Mouse (Mus musculus): ENCODE data around the gene Ggta1.

Ggta1 gene

DNA sequence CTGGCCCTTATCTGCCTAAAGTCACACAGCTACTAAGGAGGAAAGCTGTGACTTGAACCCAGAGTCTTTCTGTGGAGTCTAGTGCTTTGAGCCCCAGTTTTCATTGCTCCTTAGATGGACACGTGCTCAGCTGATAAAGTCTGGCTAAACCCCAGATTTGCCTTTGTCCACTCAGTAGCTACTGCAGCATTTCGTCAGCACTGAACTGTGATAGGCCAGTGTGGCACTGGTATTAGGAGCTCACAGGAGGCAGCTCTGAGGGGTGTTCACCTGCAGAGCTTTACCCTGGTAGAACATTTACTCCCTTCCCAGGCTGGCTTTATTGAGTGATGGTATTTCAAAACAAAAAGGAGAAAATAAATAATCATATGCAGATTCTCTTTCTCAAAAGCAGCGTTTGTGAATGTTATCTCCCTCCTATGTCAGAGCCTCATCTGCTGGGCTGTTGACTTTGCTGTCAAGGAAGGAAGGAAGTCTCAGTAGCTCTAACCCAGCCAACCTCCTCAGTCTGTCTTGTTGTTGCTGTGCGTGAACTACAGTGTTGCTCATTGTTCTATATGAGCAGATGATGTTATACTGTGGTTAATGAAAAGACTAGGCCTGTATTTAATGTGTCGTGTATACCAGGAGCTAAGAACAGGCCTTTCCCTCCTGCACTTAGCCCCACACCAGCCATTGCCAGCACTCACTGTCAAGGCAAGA lies 54.5 kb downstream of the Ggta1 start:
- in situ Hi-C loops (cut with MboI, MseI) = no loop called here

DNA sequence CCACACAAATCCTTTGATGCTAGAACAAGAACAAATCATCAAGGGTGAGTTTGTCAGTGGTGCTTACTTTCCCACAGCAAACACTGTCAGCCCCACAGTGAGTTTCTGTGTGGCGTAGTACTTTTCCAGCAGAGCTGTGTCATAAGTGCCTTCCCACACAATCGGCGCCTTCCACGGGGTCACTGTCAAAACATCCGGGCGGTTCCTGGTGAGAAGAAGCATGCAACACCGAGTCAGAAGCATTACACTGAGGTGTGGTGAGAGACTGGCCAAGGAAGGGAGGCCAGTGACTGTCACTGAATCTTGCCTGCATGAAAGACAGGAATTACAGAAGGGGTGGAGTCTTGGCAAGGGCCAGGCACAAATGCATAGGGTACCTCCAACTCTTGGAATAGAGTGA lies 55.2 kb downstream of the Ggta1 start:
- in situ Hi-C loops (cut with MboI, MseI) = no loop called here

- in situ Hi-C loops (cut with MboI, MseI) = no loop called here
Observed at GRCm38 (mm10) chr2:35407266-35407665, 55.8 kb downstream of the Ggta1 start.

DNA sequence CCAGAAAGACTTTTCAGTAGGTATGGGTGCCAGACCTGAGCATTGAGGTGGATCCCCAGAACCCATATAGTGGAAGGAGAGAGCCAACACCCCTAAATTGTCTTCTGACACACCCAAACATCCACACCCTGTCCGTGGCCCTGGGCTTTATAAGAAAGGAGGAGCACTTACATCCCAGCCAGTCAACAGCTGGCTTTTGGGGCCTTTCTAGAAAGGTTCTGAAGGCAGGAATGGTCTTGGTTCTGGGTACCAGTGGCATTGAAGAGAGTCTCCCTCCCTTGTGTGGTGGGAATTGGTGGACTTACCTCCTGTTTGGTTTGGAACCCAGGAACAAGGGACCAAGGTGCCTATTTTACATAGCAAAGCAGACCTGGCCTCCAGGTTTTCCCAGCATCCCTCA lies 56.4 kb downstream of the Ggta1 start:
- in situ Hi-C loops (cut with MboI, MseI) = no loop called here

DNA sequence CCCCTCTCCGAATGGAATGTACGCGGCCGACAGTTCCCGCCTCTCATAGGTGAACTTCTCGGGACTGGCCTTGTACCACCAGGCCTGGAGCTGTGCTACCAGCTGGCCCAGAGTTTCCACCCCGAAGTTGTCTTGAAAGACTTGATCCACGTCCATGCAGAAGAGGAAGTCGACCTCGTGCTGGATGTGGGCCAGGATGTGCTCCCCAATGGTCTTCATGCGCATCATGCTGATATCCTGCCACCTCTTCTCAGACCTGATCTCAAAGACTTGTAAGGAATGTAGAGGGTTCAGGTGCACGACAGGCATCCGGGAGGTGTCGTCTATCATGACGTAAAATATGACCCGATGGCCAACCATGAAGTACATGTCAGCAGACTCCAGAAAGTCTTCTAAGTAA lies 60.6 kb downstream of the Ggta1 start:
- in situ Hi-C loops (cut with MboI, MseI) = no loop called here

DNA sequence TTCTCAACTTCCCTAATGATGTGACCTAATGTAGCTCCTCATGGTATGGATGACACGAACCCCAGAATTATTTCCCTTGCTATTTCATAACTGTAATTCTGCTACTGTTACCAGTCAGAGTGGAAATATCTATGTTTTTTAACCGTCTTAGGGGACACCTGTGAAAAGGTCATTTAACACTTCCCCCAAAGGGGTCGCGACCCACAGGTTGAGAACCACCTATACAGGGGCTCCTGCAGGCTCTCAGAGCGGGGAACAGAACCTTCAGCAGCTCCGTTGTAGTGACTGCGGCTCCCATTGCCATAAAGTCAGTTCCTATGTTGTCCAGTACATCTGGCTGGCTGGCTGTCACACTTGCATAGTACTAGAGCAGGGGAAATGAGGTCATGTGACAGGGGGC lies 62.3 kb downstream of the Ggta1 start:
- in situ Hi-C loops (cut with MboI, MseI) = no loop called here

GRCm38 (mm10) chr2:35398184-35398828 lies 64.7 kb downstream of the Ggta1 start:
- in situ Hi-C loops (cut with MboI, MseI) = loop anchor here (5.0 kb wide), 1 partner anchor 101 kb away; no protein-coding TSS in a partner anchor

- in situ Hi-C loops (cut with MboI, MseI) = loop anchor here (5.0 kb wide), 1 partner anchor 100 kb away; no protein-coding TSS in a partner anchor
Observed at GRCm38 (mm10) chr2:35397590-35398173, 65.3 kb downstream of the Ggta1 start.

DNA sequence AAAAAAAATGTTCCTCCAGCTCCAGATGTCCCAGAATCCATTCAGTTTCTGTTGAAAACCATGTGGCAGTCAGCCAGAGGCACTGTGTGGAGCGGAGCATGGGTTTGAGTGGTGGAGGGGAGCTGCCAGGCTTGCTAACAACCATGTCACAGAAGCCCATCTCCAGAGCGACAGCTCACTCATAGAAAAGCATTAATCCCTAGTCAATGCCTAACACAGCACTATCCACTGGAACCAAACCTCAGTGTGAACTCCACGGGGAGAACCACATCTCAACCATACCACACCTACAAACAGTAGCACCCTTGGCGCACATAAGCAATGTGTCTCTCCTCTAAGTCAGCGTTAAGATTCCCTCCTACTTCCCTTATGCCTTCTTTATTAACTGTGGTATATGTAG lies 65.9 kb downstream of the Ggta1 start, which contains the start of gene 4930402F06Rik:
4930402F06Rik (minus strand) TSS at position 80 of the 400 bp plus-strand sequence.
- in situ Hi-C loops (cut with MboI, MseI) = loop anchor here (5.0 kb wide), 1 partner anchor 100 kb away; no protein-coding TSS in a partner anchor

GRCm38 (mm10) chr2:35385441-35385871 lies 77.6 kb downstream of the Ggta1 start:
- in situ Hi-C loops (cut with MboI, MseI) = no loop called here

GRCm38 (mm10) chr2:35379306-35379705 lies 83.7 kb downstream of the Ggta1 start:
- in situ Hi-C loops (cut with MboI, MseI) = no loop called here

DNA sequence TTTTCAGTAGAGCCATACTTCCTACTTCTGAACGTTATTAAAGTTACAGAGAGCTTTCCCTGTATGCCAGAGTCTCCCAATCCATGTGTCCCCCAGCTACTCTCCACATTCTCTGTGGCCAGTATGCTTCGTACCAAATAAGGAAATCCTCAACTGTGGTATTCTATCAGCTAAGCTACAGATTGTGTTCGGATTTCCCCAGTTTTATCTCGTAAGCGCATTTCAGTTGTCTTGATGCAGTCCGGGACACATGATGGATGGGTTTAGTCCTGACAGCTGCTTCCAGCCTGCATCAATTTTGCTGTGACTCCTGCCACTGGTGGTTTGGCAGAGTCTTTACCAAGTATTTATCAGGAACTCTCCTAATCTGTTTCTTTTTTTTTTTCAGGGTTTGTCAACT lies 85.4 kb downstream of the Ggta1 start:
- in situ Hi-C loops (cut with MboI, MseI) = no loop called here

DNA sequence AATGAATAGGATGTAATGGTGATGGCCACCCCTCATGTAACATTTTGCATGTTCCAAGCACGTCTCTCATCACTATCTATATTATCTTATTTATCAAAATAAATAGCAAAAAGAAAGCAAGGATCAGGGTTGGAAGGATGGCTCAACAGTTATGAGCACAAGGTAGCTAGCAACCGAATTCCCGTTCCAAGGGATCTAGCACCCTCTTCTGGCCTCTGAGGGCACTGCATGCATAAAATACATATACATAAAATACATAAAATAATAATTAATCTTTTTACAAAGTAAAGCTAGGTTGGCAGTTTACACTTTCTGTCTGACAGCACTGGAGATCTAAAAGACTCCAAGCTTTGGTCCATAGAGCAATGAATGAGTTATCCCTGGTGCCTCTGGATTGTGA lies 90.0 kb downstream of the Ggta1 start:
- in situ Hi-C loops (cut with MboI, MseI) = no loop called here

- in situ Hi-C loops (cut with MboI, MseI) = no loop called here
Observed at GRCm38 (mm10) chr2:35370686-35371085, 92.3 kb downstream of the Ggta1 start.

GRCm38 (mm10) chr2:35367629-35368028 lies 95.4 kb downstream of the Ggta1 start, which contains the start of gene 4930568D16Rik:
4930568D16Rik (minus strand) TSS chr2:35367729.
- in situ Hi-C loops (cut with MboI, MseI) = no loop called here
